Mouse (Mus musculus): ENCODE data around the gene Tmem132d. TPM values are rescaled to one million over a fixed set of nuclear protein-coding genes. Genes with fewer than 3 reads are reported as not detected.

The Tmem132d gene
- polyA plus RNA-seq, 1 experiment from 2014 or later = 0.34 TPM

DNA sequence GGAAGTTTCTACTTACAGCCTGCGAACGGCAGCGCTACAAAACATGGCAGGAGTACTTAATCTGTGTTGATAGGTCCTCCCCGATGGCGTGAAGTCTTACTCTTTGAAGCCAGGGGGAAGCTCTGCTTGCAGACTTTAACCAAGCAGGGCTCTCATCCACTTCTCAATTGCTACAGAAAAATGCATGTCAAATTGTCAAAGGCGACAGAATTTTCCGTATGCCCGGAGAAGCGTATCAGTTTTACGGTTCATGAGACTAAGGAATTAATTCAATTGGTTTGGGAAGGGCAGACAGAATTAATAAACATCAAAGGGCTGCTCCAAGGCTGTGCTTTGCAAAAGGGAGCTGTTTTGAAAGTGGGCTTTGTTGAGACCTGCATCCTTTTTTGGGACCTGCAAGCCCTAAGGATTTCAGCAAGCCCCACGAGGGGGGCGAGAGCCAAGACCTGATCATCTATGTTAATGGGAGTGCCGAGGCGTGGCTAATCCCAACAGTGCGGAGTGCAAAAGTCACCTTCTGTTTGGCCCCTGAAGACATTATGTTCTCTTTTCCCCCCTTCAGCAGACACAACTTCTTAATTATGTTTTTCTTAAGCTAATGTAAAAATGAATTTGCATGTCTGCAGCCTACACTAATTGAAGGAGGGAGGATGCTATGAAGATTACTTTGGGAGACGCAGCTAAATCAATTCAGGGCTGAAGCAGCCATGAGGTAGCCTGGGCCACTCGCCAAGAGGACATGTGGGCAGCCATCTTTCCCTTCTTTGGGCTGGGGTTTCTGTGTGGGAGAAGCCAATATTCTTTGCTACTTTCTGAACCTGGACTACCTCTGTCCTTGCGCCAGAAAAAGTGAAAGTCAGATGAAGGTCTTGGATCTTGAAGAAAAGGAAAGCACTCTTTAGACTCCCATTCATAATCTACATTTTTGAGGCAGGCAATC is 547.0 kb downstream of the Tmem132d start:
- 0 out of 2 replicates have a peak, but pooled peaks cover 5% of the 10 kb centered on the region for H3K9me3 ChIP-seq (ENCODE audit: control insufficient read depth, low read length)
- no peaks in the 10 kb centered on the region for H3K36me3 ChIP-seq (ENCODE audit: control insufficient read depth, insufficient read depth, low read length)
- no peaks in the 10 kb centered on the region for H3K27me3 ChIP-seq (ENCODE audit: control insufficient read depth, insufficient read depth, low read length)
- H3K9ac ChIP-seq (ENCODE audit: low read depth, low read length) = no peak overlapping the region
- WGBS = 82% methylated on average over 18 of the region's 18 CpGs
- no peak overlapping the region for H3K27ac ChIP-seq (ENCODE audit: low read depth, low read length)
- no peaks in the 10 kb centered on the region for H3K4me1 ChIP-seq (ENCODE audit: control insufficient read depth, insufficient read depth, low read length)
- no peak overlapping the region for H3K4me3 ChIP-seq (ENCODE audit: low read length)
- ATAC-seq (ENCODE audit: low FRiP score, low TSS enrichment) = no peak
- no peak overlapping the region for H3K4me2 ChIP-seq (replicated peaks; ENCODE audit: low read depth, low read length)

DNA sequence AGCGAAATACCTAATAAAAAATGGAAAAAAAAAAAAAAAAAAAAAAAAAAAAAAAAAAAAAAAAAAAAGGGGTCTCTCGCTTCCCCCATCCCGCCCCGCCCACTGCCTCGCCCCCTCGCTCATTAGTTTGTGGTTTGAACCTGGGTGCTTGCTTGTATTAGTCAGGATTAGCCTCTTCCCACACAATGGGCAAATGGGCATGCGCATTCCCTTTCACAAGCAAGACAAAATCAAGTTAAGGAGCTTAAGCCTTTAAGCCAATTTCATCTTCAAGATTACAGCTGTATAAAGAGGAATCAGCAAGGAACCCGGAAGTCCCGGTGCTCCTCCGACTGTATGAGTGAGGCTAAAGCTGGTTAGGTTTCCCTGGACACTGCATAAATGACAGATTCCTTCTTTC is 549.9 kb downstream of the Tmem132d start:
- Histone ChIP-seq H3K4me3 (ENCODE audit: low read length) (no peak overlapping the region), H3K27me3 (ENCODE audit: control insufficient read depth, insufficient read depth, low read length) (no peaks in the 10 kb centered on the region), H3K27ac (ENCODE audit: low read depth, low read length) (no peak overlapping the region), H3K36me3 (ENCODE audit: control insufficient read depth, insufficient read depth, low read length) (no peaks in the 10 kb centered on the region), H3K4me2 (replicated peaks; ENCODE audit: low read depth, low read length) (no peak overlapping the region), H3K9me3 (ENCODE audit: control insufficient read depth, low read length) (0 out of 2 replicates have a peak, but pooled peaks cover 5% of the 10 kb centered on the region), H3K9ac (ENCODE audit: low read depth, low read length) (no peak overlapping the region), H3K4me1 (ENCODE audit: control insufficient read depth, insufficient read depth, low read length) (no peaks in the 10 kb centered on the region)
- WGBS = 83% methylated on average over 9 of the region's 10 CpGs
- ATAC-seq (ENCODE audit: low FRiP score, low TSS enrichment) = no peak

DNA sequence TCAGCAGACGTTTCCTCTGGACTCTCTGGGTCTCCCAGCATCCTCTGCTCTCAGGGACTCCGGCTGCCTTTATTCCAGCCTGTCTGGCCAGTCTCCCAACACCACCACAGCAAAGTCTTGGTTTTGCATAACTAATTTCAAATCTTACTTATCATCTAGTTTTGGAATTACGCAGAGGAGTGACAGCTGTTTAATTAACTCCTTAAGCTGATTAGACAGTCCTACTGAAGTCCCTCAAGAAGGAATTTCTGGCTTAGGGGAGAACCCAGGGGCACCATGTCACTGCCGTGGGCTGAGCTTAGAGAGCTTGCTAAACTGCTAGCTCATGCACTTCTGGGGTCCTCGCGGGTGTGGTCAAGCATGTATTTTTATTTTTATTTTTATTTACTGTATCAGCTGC is 558.4 kb downstream of the Tmem132d start:
- no peaks in the 10 kb centered on the region for H3K36me3 ChIP-seq (ENCODE audit: control insufficient read depth, insufficient read depth, low read length)
- no peaks in the 10 kb centered on the region for H3K27me3 ChIP-seq (ENCODE audit: control insufficient read depth, insufficient read depth, low read length)
- no peak overlapping the region for H3K4me3 ChIP-seq (ENCODE audit: low read length)
- no peaks in the 10 kb centered on the region for H3K9me3 ChIP-seq (ENCODE audit: control insufficient read depth, low read length)
- ATAC-seq (ENCODE audit: low FRiP score, low TSS enrichment) = no peak
- no peak overlapping the region for H3K9ac ChIP-seq (ENCODE audit: low read depth, low read length)
- 80% methylated on average over 6 of the region's 6 CpGs for WGBS
- no peak overlapping the region for H3K27ac ChIP-seq (ENCODE audit: low read depth, low read length)
- H3K4me1 ChIP-seq (ENCODE audit: control insufficient read depth, insufficient read depth, low read length) = no peaks in the 10 kb centered on the region
- no peak overlapping the region for H3K4me2 ChIP-seq (replicated peaks; ENCODE audit: low read depth, low read length)

DNA sequence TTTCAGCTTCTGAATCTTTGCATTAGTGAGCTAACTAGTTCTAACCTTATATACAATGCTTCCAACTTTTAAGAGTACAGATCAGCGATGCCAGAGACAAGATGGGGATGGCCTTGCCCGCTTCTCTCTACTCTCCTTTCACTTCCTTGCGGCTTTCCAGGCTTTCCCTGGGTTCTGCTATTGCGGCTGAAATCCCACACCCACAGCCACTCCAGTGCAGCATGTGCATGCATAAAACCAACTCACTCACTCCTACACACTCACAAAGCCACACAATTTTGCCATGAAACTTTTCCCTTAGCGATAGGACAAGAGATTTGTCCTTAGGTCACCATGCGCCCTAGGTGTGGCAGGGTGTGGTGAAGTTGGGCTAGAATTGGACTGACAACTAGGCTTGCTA is 567.7 kb downstream of the Tmem132d start:
- Histone ChIP-seq H3K36me3 (ENCODE audit: control insufficient read depth, insufficient read depth, low read length) (no peaks in the 10 kb centered on the region), H3K27ac (ENCODE audit: low read depth, low read length) (no peak overlapping the region), H3K9ac (ENCODE audit: low read depth, low read length) (no peak overlapping the region), H3K4me2 (replicated peaks; ENCODE audit: low read depth, low read length) (no peak overlapping the region), H3K9me3 (ENCODE audit: control insufficient read depth, low read length) (no peaks in the 10 kb centered on the region), H3K27me3 (ENCODE audit: control insufficient read depth, insufficient read depth, low read length) (no peaks in the 10 kb centered on the region), H3K4me1 (ENCODE audit: control insufficient read depth, insufficient read depth, low read length) (no peaks in the 10 kb centered on the region), H3K4me3 (ENCODE audit: low read length) (no peak overlapping the region)
- ATAC-seq (ENCODE audit: low FRiP score, low TSS enrichment) = no peak
- 87% methylated on average over 6 of the region's 6 CpGs for WGBS

DNA sequence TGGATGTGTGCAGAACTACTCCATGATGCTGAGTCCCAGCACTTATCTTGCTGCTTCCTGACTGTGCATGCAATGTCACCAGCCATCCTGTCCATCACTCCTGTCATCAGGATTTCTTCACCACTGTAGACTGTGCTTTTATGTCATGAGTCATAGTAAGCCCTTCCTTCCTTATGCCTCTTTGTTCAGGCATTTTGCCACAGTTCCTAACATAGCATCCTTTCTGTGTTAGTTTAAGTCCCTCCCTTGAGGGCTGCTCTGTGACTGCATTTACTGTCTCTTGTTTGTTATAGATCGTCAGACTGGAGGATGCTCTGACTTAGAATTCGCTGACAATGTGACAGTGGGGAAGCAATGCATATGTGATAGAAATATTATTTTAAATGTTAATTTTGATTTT is 573.2 kb downstream of the Tmem132d start:
- H3K4me2 ChIP-seq (replicated peaks; ENCODE audit: low read depth, low read length) = no peak overlapping the region

DNA sequence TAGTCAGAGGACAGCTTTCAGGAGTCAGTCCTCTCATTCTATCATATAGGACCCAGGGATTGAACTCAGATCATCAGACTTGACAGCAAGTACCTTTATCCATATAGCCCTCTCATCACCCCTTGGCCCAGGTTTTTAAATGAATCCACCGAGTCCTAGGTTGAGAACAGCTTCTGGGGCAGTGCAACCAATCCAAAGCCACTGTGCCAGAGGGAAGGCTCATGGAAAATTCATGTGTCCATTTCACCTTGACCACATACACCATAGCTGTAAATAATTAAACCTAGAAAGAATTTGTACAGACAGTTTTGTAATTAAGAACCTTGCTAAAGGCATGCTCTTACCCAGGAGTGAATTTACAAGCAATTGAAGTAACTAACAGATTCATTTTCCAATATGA is 580.6 kb downstream of the Tmem132d start:
- 68% methylated on average over 1 of the region's 1 CpGs for WGBS
- H3K9ac ChIP-seq (ENCODE audit: low read depth, low read length) = no peak overlapping the region
- ATAC-seq (ENCODE audit: low FRiP score, low TSS enrichment) = no peak
- H3K4me1 ChIP-seq (ENCODE audit: control insufficient read depth, insufficient read depth, low read length) = no peaks in the 10 kb centered on the region
- no peak overlapping the region for H3K27ac ChIP-seq (ENCODE audit: low read depth, low read length)
- no peak overlapping the region for H3K4me2 ChIP-seq (replicated peaks; ENCODE audit: low read depth, low read length)
- H3K9me3 ChIP-seq (ENCODE audit: control insufficient read depth, low read length) = no peaks in the 10 kb centered on the region
- H3K4me3 ChIP-seq (ENCODE audit: low read length) = no peak overlapping the region
- no peaks in the 10 kb centered on the region for H3K27me3 ChIP-seq (ENCODE audit: control insufficient read depth, insufficient read depth, low read length)
- no peaks in the 10 kb centered on the region for H3K36me3 ChIP-seq (ENCODE audit: control insufficient read depth, insufficient read depth, low read length)

More for the DNA sequence above, 573.2 kb downstream of the Tmem132d start:
- Histone ChIP-seq H3K27ac (ENCODE audit: low read depth, low read length) (no peak overlapping the region), H3K27me3 (ENCODE audit: control insufficient read depth, insufficient read depth, low read length) (no peaks in the 10 kb centered on the region), H3K9me3 (ENCODE audit: control insufficient read depth, low read length) (no peaks in the 10 kb centered on the region), H3K4me3 (ENCODE audit: low read length) (no peak overlapping the region), H3K4me1 (ENCODE audit: control insufficient read depth, insufficient read depth, low read length) (no peaks in the 10 kb centered on the region), H3K36me3 (ENCODE audit: control insufficient read depth, insufficient read depth, low read length) (no peaks in the 10 kb centered on the region), H3K9ac (ENCODE audit: low read depth, low read length) (no peak overlapping the region)
- WGBS = 76% methylated on average over 2 of the region's 2 CpGs
- ATAC-seq (ENCODE audit: low FRiP score, low TSS enrichment) = no peak

DNA sequence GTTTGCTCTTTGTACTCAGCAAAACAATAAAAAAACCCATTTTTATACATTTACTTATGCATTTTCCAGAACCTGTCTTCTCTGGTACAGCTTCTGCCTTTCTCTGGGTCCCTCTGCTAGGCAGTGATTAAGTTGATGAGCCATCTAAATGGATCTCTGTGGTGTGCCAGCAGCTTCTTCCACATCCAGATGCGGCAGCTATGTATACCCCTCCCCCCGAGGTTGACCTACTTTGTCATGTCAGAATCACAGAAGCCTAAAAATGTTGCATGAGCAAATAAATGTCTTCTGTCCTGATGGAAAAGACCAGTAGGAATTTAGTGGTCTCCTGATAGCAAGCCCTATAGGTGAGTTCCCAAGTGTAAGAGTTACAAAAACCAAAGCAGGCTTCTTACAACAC is 601.1 kb downstream of the Tmem132d start:
- no peaks in the 10 kb centered on the region for H3K4me1 ChIP-seq (ENCODE audit: control insufficient read depth, insufficient read depth, low read length)
- no peak for ATAC-seq (ENCODE audit: low FRiP score, low TSS enrichment)
- H3K9me3 ChIP-seq (ENCODE audit: control insufficient read depth, low read length) = no peaks in the 10 kb centered on the region
- no peaks in the 10 kb centered on the region for H3K36me3 ChIP-seq (ENCODE audit: control insufficient read depth, insufficient read depth, low read length)
- no peak overlapping the region for H3K27ac ChIP-seq (ENCODE audit: low read depth, low read length)
- WGBS = 78% methylated on average over 2 of the region's 2 CpGs
- H3K27me3 ChIP-seq (ENCODE audit: control insufficient read depth, insufficient read depth, low read length) = no peaks in the 10 kb centered on the region
- no peak overlapping the region for H3K4me3 ChIP-seq (ENCODE audit: low read length)
- H3K9ac ChIP-seq (ENCODE audit: low read depth, low read length) = no peak overlapping the region
- H3K4me2 ChIP-seq (replicated peaks; ENCODE audit: low read depth, low read length) = no peak overlapping the region

DNA sequence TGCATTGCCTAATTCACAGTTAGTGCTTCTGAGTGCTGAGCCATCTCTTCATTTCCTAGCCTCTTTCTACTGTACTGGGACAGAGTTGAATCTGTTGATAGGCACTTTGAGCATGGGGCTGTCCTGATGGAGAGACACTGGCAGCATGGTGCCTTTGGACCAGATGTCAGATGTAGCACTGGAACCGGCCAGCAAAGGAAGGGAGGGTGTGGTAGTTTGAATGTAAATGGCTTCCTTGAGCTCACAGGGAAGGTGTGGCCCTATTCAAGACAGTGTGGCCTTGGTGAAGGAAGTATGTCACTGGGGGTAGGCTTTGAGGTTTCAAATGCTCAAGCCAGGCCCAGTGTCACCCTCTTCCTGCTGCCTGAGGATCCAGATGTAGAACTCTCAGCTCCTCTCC is 602.0 kb downstream of the Tmem132d start:
- ATAC-seq (ENCODE audit: low FRiP score, low TSS enrichment) = no peak

DNA sequence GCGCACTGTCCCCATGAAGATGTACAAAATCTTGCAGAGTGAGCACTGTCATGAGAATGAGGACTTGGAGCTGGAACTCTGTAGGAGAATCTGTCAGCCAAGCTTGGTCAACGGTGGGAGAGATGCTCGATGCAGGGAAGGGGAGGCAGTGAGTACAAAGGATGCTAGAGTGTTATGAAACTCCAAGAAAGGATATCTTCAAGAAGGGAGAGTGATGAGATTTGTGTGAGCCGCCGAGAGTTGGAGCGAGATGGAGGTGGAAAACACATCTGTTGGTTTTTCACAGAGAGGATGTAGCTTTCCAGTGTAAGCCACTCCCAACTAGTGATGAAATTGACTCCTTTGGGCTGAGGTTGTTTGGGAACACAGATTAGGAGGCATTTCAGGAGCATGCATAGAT is 604.1 kb downstream of the Tmem132d start:
- Histone ChIP-seq H3K27me3 (ENCODE audit: control insufficient read depth, insufficient read depth, low read length) (no peaks in the 10 kb centered on the region), H3K4me3 (ENCODE audit: low read length) (no peak overlapping the region), H3K4me2 (replicated peaks; ENCODE audit: low read depth, low read length) (no peak overlapping the region), H3K9me3 (ENCODE audit: control insufficient read depth, low read length) (no peaks in the 10 kb centered on the region), H3K4me1 (ENCODE audit: control insufficient read depth, insufficient read depth, low read length) (no peaks in the 10 kb centered on the region), H3K9ac (ENCODE audit: low read depth, low read length) (no peak overlapping the region), H3K27ac (ENCODE audit: low read depth, low read length) (no peak overlapping the region), H3K36me3 (ENCODE audit: control insufficient read depth, insufficient read depth, low read length) (no peaks in the 10 kb centered on the region)
- 93% methylated on average over 6 of the region's 6 CpGs for WGBS
- ATAC-seq (ENCODE audit: low FRiP score, low TSS enrichment) = no peak

More for the DNA sequence above, 602.0 kb downstream of the Tmem132d start:
- Histone ChIP-seq H3K27ac (ENCODE audit: low read depth, low read length) (no peak overlapping the region), H3K4me2 (replicated peaks; ENCODE audit: low read depth, low read length) (no peak overlapping the region), H3K9me3 (ENCODE audit: control insufficient read depth, low read length) (no peaks in the 10 kb centered on the region), H3K4me1 (ENCODE audit: control insufficient read depth, insufficient read depth, low read length) (no peaks in the 10 kb centered on the region), H3K36me3 (ENCODE audit: control insufficient read depth, insufficient read depth, low read length) (no peaks in the 10 kb centered on the region), H3K9ac (ENCODE audit: low read depth, low read length) (no peak overlapping the region), H3K4me3 (ENCODE audit: low read length) (no peak overlapping the region), H3K27me3 (ENCODE audit: control insufficient read depth, insufficient read depth, low read length) (no peaks in the 10 kb centered on the region)
- 81% methylated on average over 1 of the region's 1 CpGs for WGBS

Data from kidney, embryonic 14.5 days (tissue).